Mouse (Mus musculus): Measurements from ENCODE around the gene Anxa11. TPM values are rescaled to one million over a fixed set of nuclear protein-coding genes. Genes with fewer than 3 reads are reported as not detected.
"Not testable (repeated sequence)": the region's sequence is repeated elsewhere in the genome, so short reads cannot be mapped to it uniquely, and the experiment has no call there.

Gene Anxa11
- polyA plus RNA-seq, 1 experiment from 2014 or later: 2.4 TPM

DNA sequence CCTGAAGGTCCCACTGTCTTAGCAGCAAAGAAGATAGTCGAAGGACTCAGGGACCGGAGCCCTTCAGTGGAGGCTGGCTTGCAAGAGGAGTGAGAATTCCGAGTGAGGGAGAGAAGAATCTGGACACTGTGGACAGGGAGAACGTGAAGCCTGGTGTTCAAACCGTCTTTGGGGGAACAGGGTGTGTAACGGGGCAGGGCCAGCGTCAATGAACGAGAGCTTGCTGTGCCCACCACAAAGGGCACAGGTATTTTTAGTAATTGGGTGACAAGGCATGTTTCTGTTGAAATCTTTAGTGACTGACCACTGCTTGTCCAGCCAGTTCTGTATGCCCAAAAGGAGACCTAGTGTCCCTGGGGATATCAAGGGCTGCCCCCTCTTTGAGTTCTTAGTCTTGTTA lies 4.6 kb downstream of the Anxa11 start:
- Histone ChIP-seq H3K4me2 (ENCODE audit: low read length) (no peak overlapping the region), H3K36me3 (ENCODE audit: control insufficient read depth, insufficient read depth, low read length) (no peaks in the 10 kb centered on the region), H3K27me3 (ENCODE audit: control insufficient read depth, insufficient read depth, low read depth, low read length) (peaks cover 14% of the 10 kb centered on the region), H3K9me3 (replicated peaks; ENCODE audit: control insufficient read depth, low read length, poor library complexity, severe bottlenecking) (no peaks in the 10 kb centered on the region), H3K4me1 (ENCODE audit: control insufficient read depth, insufficient read depth, low read length) (peaks cover 9% of the 10 kb centered on the region; the same call in 1 of the 2 replicates), H3K9ac (ENCODE audit: low read depth, low read length) (no peak overlapping the region), H3K27ac (ENCODE audit: low read length) (no peak overlapping the region), H3K4me3 (ENCODE audit: low read depth, low read length) (no peak overlapping the region)
- ATAC-seq: no peak
- WGBS: 90% methylated on average over 8 of the region's 8 CpGs

DNA sequence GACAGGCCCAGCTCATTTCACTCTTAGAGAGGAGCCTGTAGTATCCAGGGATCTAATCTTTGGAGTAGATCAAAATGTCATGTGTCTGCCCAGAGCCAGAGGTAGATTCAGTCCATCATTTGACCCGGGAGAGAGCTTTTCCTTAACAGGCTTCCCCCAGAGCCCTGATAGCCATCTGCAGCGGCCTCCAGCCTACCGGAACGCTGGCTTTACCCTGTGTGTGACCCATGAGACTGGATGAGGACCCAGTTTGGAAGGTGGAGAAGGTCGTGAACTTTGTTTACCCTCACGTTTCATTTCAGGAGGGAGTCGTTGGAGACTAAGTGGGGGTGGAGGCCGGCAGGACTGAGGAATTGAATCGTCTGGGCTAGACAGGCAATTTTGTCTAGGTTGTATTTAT lies 5.7 kb downstream of the Anxa11 start:
- no peak for ATAC-seq
- WGBS: 53% methylated on average over 9 of the region's 9 CpGs
- H3K9ac ChIP-seq (ENCODE audit: low read depth, low read length): no peak overlapping the region
- no peak overlapping the region for H3K27ac ChIP-seq (ENCODE audit: low read length)
- H3K36me3 ChIP-seq (ENCODE audit: control insufficient read depth, insufficient read depth, low read length): no peaks in the 10 kb centered on the region
- peaks cover 5% of the 10 kb centered on the region for H3K27me3 ChIP-seq (ENCODE audit: control insufficient read depth, insufficient read depth, low read depth, low read length)
- no peaks in the 10 kb centered on the region for H3K9me3 ChIP-seq (replicated peaks; ENCODE audit: control insufficient read depth, low read length, poor library complexity, severe bottlenecking)
- H3K4me1 ChIP-seq (ENCODE audit: control insufficient read depth, insufficient read depth, low read length): no peaks in the 10 kb centered on the region
- H3K4me3 ChIP-seq (ENCODE audit: low read depth, low read length): no peak overlapping the region
- H3K4me2 ChIP-seq (ENCODE audit: low read length): no peak overlapping the region

DNA sequence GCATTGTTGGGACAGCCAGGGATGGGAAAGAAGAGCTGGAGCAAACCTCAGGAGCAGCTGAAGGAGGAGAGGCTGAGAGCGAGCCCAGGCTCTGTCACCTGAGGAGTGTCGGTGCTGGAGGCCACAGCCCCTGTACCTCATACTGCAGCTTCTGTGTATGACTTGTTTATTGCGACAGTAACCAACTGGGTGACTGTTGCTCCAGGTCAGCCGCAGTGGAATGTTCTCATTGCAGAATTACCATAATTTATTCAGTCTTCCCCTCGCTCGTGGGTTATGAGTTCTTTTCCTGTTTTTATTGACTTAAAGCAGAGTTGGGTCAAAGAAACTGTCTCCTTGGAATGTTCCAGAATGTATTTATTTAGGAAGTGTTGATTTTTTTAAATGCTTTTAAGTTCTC lies 6.3 kb downstream of the Anxa11 start:
- no peak overlapping the region for H3K4me3 ChIP-seq (ENCODE audit: low read depth, low read length)
- no peak overlapping the region for H3K27ac ChIP-seq (ENCODE audit: low read length)
- ATAC-seq: no peak
- peaks cover 3% of the 10 kb centered on the region for H3K27me3 ChIP-seq (ENCODE audit: control insufficient read depth, insufficient read depth, low read depth, low read length)
- H3K36me3 ChIP-seq (ENCODE audit: control insufficient read depth, insufficient read depth, low read length): no peaks in the 10 kb centered on the region
- H3K4me2 ChIP-seq (ENCODE audit: low read length): no peak overlapping the region
- H3K4me1 ChIP-seq (ENCODE audit: control insufficient read depth, insufficient read depth, low read length): no peaks in the 10 kb centered on the region
- WGBS: 71% methylated on average over 6 of the region's 6 CpGs
- H3K9me3 ChIP-seq (replicated peaks; ENCODE audit: control insufficient read depth, low read length, poor library complexity, severe bottlenecking): no peaks in the 10 kb centered on the region
- H3K9ac ChIP-seq (ENCODE audit: low read depth, low read length): no peak overlapping the region

DNA sequence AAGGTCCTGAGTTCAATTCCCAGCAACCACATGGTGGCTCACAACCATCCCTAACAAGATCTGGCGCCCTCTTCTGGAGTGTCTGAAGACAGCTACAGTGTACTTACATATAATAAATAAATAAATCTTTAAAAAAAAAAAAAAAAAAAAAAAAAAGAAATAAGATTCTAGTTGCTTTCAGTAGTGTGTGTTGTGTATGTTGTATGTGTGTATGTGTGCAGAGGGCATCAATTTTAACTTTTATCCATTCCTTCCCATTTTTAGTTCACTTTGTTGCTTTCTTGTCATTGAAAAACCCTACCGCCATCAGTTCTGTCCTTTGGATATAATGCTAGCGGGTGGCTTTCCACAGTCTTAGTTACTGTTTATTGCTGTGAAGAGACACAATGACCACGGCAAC lies 6.8 kb downstream of the Anxa11 start:
- H3K4me3 ChIP-seq (ENCODE audit: low read depth, low read length); H3K9ac ChIP-seq (ENCODE audit: low read depth, low read length); H3K4me1 ChIP-seq (ENCODE audit: control insufficient read depth, insufficient read depth, low read length); H3K4me2 ChIP-seq (ENCODE audit: low read length); H3K27me3 ChIP-seq (ENCODE audit: control insufficient read depth, insufficient read depth, low read depth, low read length); H3K27ac ChIP-seq (ENCODE audit: low read length); ATAC-seq; H3K36me3 ChIP-seq (ENCODE audit: control insufficient read depth, insufficient read depth, low read length); H3K9me3 ChIP-seq (replicated peaks; ENCODE audit: control insufficient read depth, low read length, poor library complexity, severe bottlenecking): not testable (repeated sequence)
- WGBS: 97% methylated on average over 3 of the region's 4 CpGs

DNA sequence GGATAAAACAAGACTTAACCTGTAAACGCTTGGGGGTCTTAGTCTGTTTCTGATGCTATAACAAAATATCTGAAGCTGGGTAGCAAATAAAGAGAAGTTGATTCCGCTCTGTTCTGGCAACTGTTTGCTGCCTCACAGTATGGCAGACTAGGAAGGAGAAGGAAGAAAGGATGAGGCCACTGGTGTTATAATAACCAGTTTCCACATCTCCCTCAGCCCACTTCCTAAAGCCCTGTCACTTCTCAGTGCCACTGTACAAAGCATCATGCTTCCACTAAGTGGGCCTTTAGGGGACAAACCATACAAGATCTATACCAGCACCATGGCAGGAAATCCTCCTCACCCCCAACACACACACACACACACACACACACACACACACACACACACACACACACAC lies 8.5 kb downstream of the Anxa11 start:
- 93% methylated on average over 2 of the region's 2 CpGs for WGBS
- H3K36me3 ChIP-seq (ENCODE audit: control insufficient read depth, insufficient read depth, low read length): no peaks in the 10 kb centered on the region
- H3K4me2 ChIP-seq (ENCODE audit: low read length): no peak overlapping the region
- no peak overlapping the region for H3K9ac ChIP-seq (ENCODE audit: low read depth, low read length)
- no peak overlapping the region for H3K4me3 ChIP-seq (ENCODE audit: low read depth, low read length)
- H3K27me3 ChIP-seq (ENCODE audit: control insufficient read depth, insufficient read depth, low read depth, low read length): no peaks in the 10 kb centered on the region
- H3K27ac ChIP-seq (ENCODE audit: low read length): no peak overlapping the region
- H3K9me3 ChIP-seq (replicated peaks; ENCODE audit: control insufficient read depth, low read length, poor library complexity, severe bottlenecking): no peaks in the 10 kb centered on the region
- ATAC-seq: no peak
- H3K4me1 ChIP-seq (ENCODE audit: control insufficient read depth, insufficient read depth, low read length): no peaks in the 10 kb centered on the region

DNA sequence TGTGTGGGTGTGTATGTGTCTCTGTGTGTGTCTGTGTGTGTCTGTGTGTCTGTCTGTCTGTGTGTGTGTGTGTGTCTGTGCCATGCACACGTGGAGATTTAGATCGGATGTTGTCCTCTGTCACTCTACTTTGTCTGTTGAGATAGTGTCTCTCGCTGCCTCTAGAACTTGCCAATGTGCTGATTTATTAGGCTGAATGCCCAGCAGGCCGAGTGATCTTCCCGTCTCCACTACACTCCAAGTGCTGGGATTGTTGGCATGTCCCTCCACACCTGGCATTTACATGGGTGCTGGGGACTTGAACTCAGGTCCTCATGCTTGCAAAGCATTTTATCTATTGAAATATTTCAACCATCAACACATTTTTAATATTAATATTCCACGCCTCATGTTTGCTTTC lies 9.2 kb downstream of the Anxa11 start:
- ATAC-seq: no peak
- H3K27ac ChIP-seq (ENCODE audit: low read length): no peak overlapping the region
- H3K9ac ChIP-seq (ENCODE audit: low read depth, low read length): no peak overlapping the region
- H3K36me3 ChIP-seq (ENCODE audit: control insufficient read depth, insufficient read depth, low read length): no peaks in the 10 kb centered on the region
- H3K4me3 ChIP-seq (ENCODE audit: low read depth, low read length): no peak overlapping the region
- H3K4me2 ChIP-seq (ENCODE audit: low read length): no peak overlapping the region
- no peaks in the 10 kb centered on the region for H3K27me3 ChIP-seq (ENCODE audit: control insufficient read depth, insufficient read depth, low read depth, low read length)
- WGBS: 86% methylated on average over 6 of the region's 6 CpGs
- no peaks in the 10 kb centered on the region for H3K9me3 ChIP-seq (replicated peaks; ENCODE audit: control insufficient read depth, low read length, poor library complexity, severe bottlenecking)
- H3K4me1 ChIP-seq (ENCODE audit: control insufficient read depth, insufficient read depth, low read length): no peaks in the 10 kb centered on the region

DNA sequence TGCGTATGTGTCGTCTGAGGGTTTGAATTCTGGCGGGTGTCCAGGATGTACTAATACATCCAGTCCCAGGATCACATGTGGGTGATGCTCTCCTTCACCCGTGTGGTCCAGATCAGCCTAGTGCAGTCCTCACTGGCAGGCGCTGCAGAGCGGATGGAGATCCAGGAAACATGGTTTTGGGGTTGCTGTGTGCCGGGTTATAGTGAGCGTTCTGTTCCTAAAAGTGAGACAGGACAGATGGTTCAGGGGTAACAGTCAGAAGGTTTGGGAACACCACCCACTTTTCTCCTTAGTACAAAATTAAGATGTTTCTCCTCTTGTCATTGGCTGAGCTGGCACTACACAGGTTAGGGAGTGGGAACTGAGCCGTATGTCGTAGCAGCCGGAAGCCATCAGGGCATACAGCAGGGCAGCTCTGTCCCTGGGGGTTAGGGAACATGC lies 10.2 kb downstream of the Anxa11 start:
- Histone ChIP-seq H3K9me3 (replicated peaks; ENCODE audit: control insufficient read depth, low read length, poor library complexity, severe bottlenecking) (no peaks in the 10 kb centered on the region), H3K4me3 (ENCODE audit: low read depth, low read length) (no peak overlapping the region), H3K36me3 (ENCODE audit: control insufficient read depth, insufficient read depth, low read length) (no peaks in the 10 kb centered on the region), H3K9ac (ENCODE audit: low read depth, low read length) (no peak overlapping the region), H3K4me2 (ENCODE audit: low read length) (no peak overlapping the region), H3K27me3 (ENCODE audit: control insufficient read depth, insufficient read depth, low read depth, low read length) (no peaks in the 10 kb centered on the region), H3K27ac (ENCODE audit: low read length) (no peak overlapping the region), H3K4me1 (ENCODE audit: control insufficient read depth, insufficient read depth, low read length) (no peaks in the 10 kb centered on the region)
- no peak for ATAC-seq
- WGBS: 89% methylated on average over 11 of the region's 11 CpGs

DNA sequence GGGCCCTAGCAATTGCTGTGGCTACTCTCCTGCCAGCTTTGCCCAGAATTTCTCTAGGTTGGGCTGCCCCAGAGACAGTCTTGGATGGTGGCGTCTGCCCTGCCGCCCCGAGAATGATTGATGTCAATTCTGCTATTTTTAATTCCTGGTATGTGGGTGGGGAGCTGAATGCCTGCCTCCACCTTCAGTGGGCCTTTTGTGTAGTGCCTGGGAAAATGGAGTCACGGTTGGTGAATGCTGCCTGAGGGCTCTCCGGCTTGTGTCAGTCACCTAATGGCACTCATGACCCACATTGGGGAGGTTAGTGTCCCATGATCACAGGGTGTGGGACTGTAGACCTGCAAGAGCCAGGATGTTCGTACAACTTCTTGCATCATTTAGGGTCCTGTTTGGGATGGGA lies 11.3 kb downstream of the Anxa11 start:
- Histone ChIP-seq H3K4me2 (ENCODE audit: low read length) (no peak overlapping the region), H3K27me3 (ENCODE audit: control insufficient read depth, insufficient read depth, low read depth, low read length) (no peaks in the 10 kb centered on the region), H3K4me1 (ENCODE audit: control insufficient read depth, insufficient read depth, low read length) (no peaks in the 10 kb centered on the region), H3K9me3 (replicated peaks; ENCODE audit: control insufficient read depth, low read length, poor library complexity, severe bottlenecking) (no peaks in the 10 kb centered on the region), H3K4me3 (ENCODE audit: low read depth, low read length) (no peak overlapping the region), H3K9ac (ENCODE audit: low read depth, low read length) (no peak overlapping the region), H3K27ac (ENCODE audit: low read length) (no peak overlapping the region), H3K36me3 (ENCODE audit: control insufficient read depth, insufficient read depth, low read length) (no peaks in the 10 kb centered on the region)
- ATAC-seq: no peak
- WGBS: 80% methylated on average over 6 of the region's 6 CpGs

DNA sequence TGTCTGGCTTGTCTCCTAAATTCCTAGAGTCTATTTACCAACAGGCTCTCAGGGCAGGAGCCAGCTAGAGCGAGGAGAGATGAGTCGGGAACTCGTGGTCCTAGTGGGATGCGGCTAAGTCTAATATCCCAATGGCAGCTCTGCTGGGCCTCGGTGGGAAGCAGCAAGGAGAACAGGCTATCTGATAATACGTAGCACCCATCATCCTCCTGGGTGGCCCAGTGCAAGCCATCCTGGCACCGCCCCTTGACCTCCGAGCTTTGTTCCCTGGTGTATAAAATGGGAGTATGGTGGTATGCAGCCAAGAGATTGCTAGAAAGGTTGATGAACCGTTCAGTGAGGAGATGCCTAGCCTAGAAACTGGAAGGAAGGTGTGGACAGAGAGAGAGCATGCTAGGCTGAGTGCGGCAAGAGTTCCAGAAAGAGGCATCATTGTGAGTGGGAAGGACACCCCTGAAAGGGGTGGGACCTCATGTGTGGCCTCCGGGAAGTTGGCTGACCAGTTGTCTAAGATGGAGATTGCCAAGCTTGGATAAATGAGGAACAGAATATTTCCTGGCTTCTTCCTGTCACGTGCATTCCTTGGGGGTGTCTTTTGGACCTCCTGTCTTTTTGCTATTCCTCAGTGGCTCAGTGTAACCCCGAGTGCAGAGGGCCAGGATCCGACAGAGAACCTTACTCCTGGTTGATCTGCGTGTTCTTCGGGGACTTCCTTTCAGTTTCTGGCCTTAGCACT lies 11.9 kb downstream of the Anxa11 start:
- H3K27ac ChIP-seq (ENCODE audit: low read length): no peak overlapping the region
- no peak for ATAC-seq
- no peaks in the 10 kb centered on the region for H3K9me3 ChIP-seq (replicated peaks; ENCODE audit: control insufficient read depth, low read length, poor library complexity, severe bottlenecking)
- H3K4me1 ChIP-seq (ENCODE audit: control insufficient read depth, insufficient read depth, low read length): no peaks in the 10 kb centered on the region
- H3K9ac ChIP-seq (ENCODE audit: low read depth, low read length): no peak overlapping the region
- WGBS: 92% methylated on average over 16 of the region's 16 CpGs
- no peaks in the 10 kb centered on the region for H3K36me3 ChIP-seq (ENCODE audit: control insufficient read depth, insufficient read depth, low read length)
- H3K27me3 ChIP-seq (ENCODE audit: control insufficient read depth, insufficient read depth, low read depth, low read length): no peaks in the 10 kb centered on the region
- no peak overlapping the region for H3K4me2 ChIP-seq (ENCODE audit: low read length)
- no peak overlapping the region for H3K4me3 ChIP-seq (ENCODE audit: low read depth, low read length)
